ENCODE assay signal across 22 mouse cellular contexts in the genomic region with DNA sequence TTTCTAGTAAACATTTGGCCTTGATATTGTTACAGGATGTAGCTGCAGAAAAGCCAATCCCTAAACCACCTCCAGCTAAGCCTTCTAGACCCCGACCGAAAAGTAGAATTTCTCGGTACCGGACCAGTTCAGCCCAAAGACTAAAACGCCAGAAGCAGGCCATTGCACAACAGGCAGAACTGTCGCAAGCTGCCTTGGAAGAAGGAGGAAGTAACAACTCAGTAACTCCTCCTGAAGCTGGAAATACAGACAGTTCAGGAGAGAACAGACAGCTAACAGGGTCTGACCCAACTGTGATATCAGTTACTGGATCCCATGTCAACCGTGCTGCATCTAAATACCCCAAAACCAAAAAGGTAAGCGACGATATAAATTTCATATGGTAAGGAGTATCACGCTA. TPM values are rescaled to one million over a fixed set of nuclear protein-coding genes. Genes with fewer than 3 reads are reported as not detected.
DNase-seq lines count a peak whose midpoint lies in the region; ATAC-seq and TF ChIP-seq lines count a peak whose summit lies in the region.
"Had no signal": no experiment of that assay in that cellular context is flagged by ENCODE, and none has a peak within 500 bp of the region (broad histone marks: within the 10 kb centered on the region; RNA-seq: fewer than 3 reads in every experiment).

No protein-coding gene starts in this region.

- no peak overlapping the region for H3K4me3 ChIP-seq in liver, postnatal 0 days (ENCODE audit: low read depth, low read length)
- no peak overlapping the region for H3K4me3 ChIP-seq in liver, embryonic 12.5 days
- H3K4me3 ChIP-seq: intestine, embryonic 15.5 days; layer of hippocampus, adult 2 months; limb, embryonic 13.5 days; liver, embryonic 13.5 days; neural tube, embryonic 15.5 days; stomach, embryonic 15.5 days had no signal

- H3K36me3 ChIP-seq in liver, postnatal 0 days (replicated peaks; ENCODE audit: insufficient read depth, low read length) = peaks cover 85% of the 10 kb centered on the region
- H3K36me3 ChIP-seq in liver, embryonic 12.5 days = peaks cover 91% of the 10 kb centered on the region

- peak; percentile 21 for DNase-seq in adrenal gland, adult 2 months
- no peak for DNase-seq in adrenal gland, postnatal 25 days
- peak; percentile 50 for DNase-seq in liver, postnatal 0 days
- DNase-seq in gonadal fat pad, adult 2 months (ENCODE audit: low read depth) = peak; percentile 31
- DNase-seq in cerebellum, postnatal 10 days = no peak
- DNase-seq: cerebellum, adult 11 months; cerebellum, postnatal 14 days; forebrain, postnatal 0 days; gastrocnemius, postnatal 36 days; kidney, adult 8-10 months; kidney, postnatal 10 days; liver, embryonic 13.5 days; thymus, postnatal 25 days had no signal

- H3K4me2 ChIP-seq in liver, postnatal 0 days (ENCODE audit: low read depth, low read length) = no peak overlapping the region
- no peak overlapping the region for H3K4me2 ChIP-seq in liver, embryonic 12.5 days
- H3K4me2 ChIP-seq: heart, embryonic 11.5 days; intestine, embryonic 15.5 days; limb, embryonic 13.5 days; liver, embryonic 13.5 days; neural tube, embryonic 15.5 days; stomach, embryonic 15.5 days had no signal

- TF ChIP-seq CTCF in liver, postnatal 0 days (IDR thresholded peaks at IDR 0.05; ENCODE audit: low read depth) = no peak

- no peaks in the 10 kb centered on the region for H3K27me3 ChIP-seq in liver, postnatal 0 days (ENCODE audit: insufficient read depth, low read length)
- H3K27me3 ChIP-seq in liver, embryonic 12.5 days (replicated peaks) = no peaks in the 10 kb centered on the region
- H3K27me3 ChIP-seq: intestine, embryonic 15.5 days; limb, embryonic 13.5 days; liver, embryonic 13.5 days; neural tube, embryonic 15.5 days; stomach, embryonic 15.5 days had no signal

- H3K9ac ChIP-seq in liver, postnatal 0 days (replicated peaks) = no peak overlapping the region
- H3K9ac ChIP-seq in liver, embryonic 12.5 days = no peak overlapping the region
- H3K9ac ChIP-seq: forebrain, postnatal 0 days; intestine, embryonic 15.5 days; limb, embryonic 13.5 days; liver, embryonic 13.5 days; neural tube, embryonic 15.5 days; stomach, embryonic 15.5 days had no signal

- no peak overlapping the region for H3K27ac ChIP-seq in liver, postnatal 0 days (ENCODE audit: low read depth)
- no peak overlapping the region for H3K27ac ChIP-seq in liver, embryonic 12.5 days
- H3K27ac ChIP-seq: intestine, embryonic 15.5 days; layer of hippocampus, adult 2 months; limb, embryonic 13.5 days; liver, embryonic 13.5 days; neural tube, embryonic 15.5 days; stomach, embryonic 15.5 days had no signal

- TF ChIP-seq EP300 in liver, postnatal 0 days (IDR thresholded peaks at IDR 0.05; ENCODE audit: low read depth) = no peak

- 77% methylated on average over 10 of the region's 10 CpGs for WGBS in liver, postnatal 0 days (ENCODE audit: insufficient replicate concordance)
- WGBS in liver, embryonic 12.5 days (ENCODE audit: insufficient replicate concordance) = 86% methylated on average over 10 of the region's 10 CpGs

- no peaks in the 10 kb centered on the region for H3K9me3 ChIP-seq in liver, postnatal 0 days (ENCODE audit: low read length)
- no peaks in the 10 kb centered on the region for H3K9me3 ChIP-seq in liver, embryonic 12.5 days (replicated peaks)
- H3K9me3 ChIP-seq: intestine, embryonic 15.5 days; limb, embryonic 13.5 days; liver, embryonic 13.5 days; neural tube, embryonic 15.5 days; stomach, embryonic 15.5 days had no signal

- ATAC-seq in liver, postnatal 0 days = no peak
- no peak for ATAC-seq in liver, embryonic 12.5 days
- ATAC-seq in neutrophil, adult 5-6 weeks (ENCODE audit: extremely low read depth, insufficient number of reproducible peaks, low FRiP score, poor library complexity, severe bottlenecking) = peak; percentile 67; the same call in 1 of the 2 replicates
- ATAC-seq: forebrain, postnatal 0 days; hindbrain, embryonic 16.5 days; intestine, embryonic 15.5 days had no signal

- H3K4me1 ChIP-seq in liver, postnatal 0 days (ENCODE audit: insufficient read depth) = no peaks in the 10 kb centered on the region
- H3K4me1 ChIP-seq in liver, embryonic 12.5 days = no peaks in the 10 kb centered on the region
- H3K4me1 ChIP-seq: intestine, embryonic 15.5 days; limb, embryonic 13.5 days; liver, embryonic 13.5 days; neural tube, embryonic 15.5 days; stomach, embryonic 15.5 days had no signal

RNA-seq across cellular contexts. Expression of a gene that starts 43.6 kb away (rescaled TPM):
- total RNA-seq in adrenal gland, adult 2 months (2021) = 10 to 100 TPM; 72.0 to 96.9 TPM
- 22.8 and 24.3 TPM in 2 replicates for polyA plus RNA-seq in adrenal gland, adult 2 months (2012; rRNA removed)
- total RNA-seq in adrenal gland, postnatal 25 days (2021) = 128 TPM in 2 replicates
- polyA plus RNA-seq in liver, postnatal 0 days (2015; fragmentation: Nextera tagmentation; extraction: Ambion mirVana) = 17.3 and 19.7 TPM in 2 replicates
- 27.2 and 30.1 TPM in 2 replicates for polyA plus RNA-seq in liver, embryonic 12.5 days (2016; fragmentation: Nextera tagmentation; extraction: Ambion mirVana)
- 35.3 and 39.0 TPM in 2 replicates for polyA plus RNA-seq in gonadal fat pad, adult 2 months (2012; rRNA removed)
- total RNA-seq in neutrophil, adult 5-6 weeks (2017) = 106 and 118 TPM in 2 replicates

Comparison
In these comparisons a context has a peak if more than half of its experiments do, and no peak if none do; other contexts are left out.
1. DNase-seq: peak in adrenal gland, adult 2 months (single experiment), liver, postnatal 0 days (single experiment) and gonadal fat pad, adult 2 months (single experiment); none in adrenal gland, postnatal 25 days (single experiment) and cerebellum, postnatal 10 days (0 of 2).